Mouse (Mus musculus): ENCODE results near the gene Speer4f2.
"Not testable (repeated sequence)": the region's sequence is repeated elsewhere in the genome, so short reads cannot be mapped to it uniquely, and the experiment has no call there.

The Speer4f2 gene

GRCm38 (mm10) chr5:17372880-17373279 lies at the start of gene Speer4f2:
Gene Speer4f2, plus strand, starts transcription at chr5:17373180.
- DNase-seq, result not testable (repeated sequence)

GRCm38 (mm10) chr5:17328946-17329566 lies 43.9 kb upstream of the Speer4f2 start:
- DNase-seq, result no peak

- no peak for DNase-seq
Observed at GRCm38 (mm10) chr5:17334836-17335235, 38.1 kb upstream of the Speer4f2 start.

- peak; percentile 32 to 41 for DNase-seq
Observed at GRCm38 (mm10) chr5:17345741-17346140, 27.2 kb upstream of the Speer4f2 start.

GRCm38 (mm10) chr5:17359394-17359999 lies 13.5 kb upstream of the Speer4f2 start:
- DNase-seq, result no peak

- peak in 1 of 2 experiments; percentile 6 for DNase-seq
Observed at GRCm38 (mm10) chr5:17389926-17390325, 16.9 kb downstream of the Speer4f2 start.

GRCm38 (mm10) chr5:17391207-17391606 lies 18.2 kb downstream of the Speer4f2 start:
- no peak for DNase-seq

GRCm38 (mm10) chr5:17400571-17400970 lies 27.6 kb downstream of the Speer4f2 start:
- DNase-seq, result no peak

- DNase-seq, result no peak
Observed at GRCm38 (mm10) chr5:17401206-17402077, 28.5 kb downstream of the Speer4f2 start.

GRCm38 (mm10) chr5:17402330-17403125 lies 29.5 kb downstream of the Speer4f2 start:
- DNase-seq, result no peak

- peak in 1 of 2 experiments; percentile 32 for DNase-seq
Observed at GRCm38 (mm10) chr5:17403584-17403983, 30.6 kb downstream of the Speer4f2 start.

- no peak for DNase-seq
Observed at GRCm38 (mm10) chr5:17408924-17409660, 36.1 kb downstream of the Speer4f2 start.

GRCm38 (mm10) chr5:17417201-17417600 lies 44.2 kb downstream of the Speer4f2 start:
- no peak for DNase-seq

- peak; percentile 57 to 80 for DNase-seq
Observed at GRCm38 (mm10) chr5:17419215-17419820, 46.3 kb downstream of the Speer4f2 start.

- no peak for DNase-seq
Observed at GRCm38 (mm10) chr5:17419921-17420320, 46.9 kb downstream of the Speer4f2 start.

GRCm38 (mm10) chr5:17422225-17422624 lies 49.2 kb downstream of the Speer4f2 start:
- no peak for DNase-seq

GRCm38 (mm10) chr5:17426930-17427329 lies 54.0 kb downstream of the Speer4f2 start:
- DNase-seq, result peak; percentile 11 to 54

Data from kidney, postnatal 25 days (tissue).